Mouse (Mus musculus): ENCODE data around the gene Kalrn.

The Kalrn gene

GRCm38 (mm10) chr16:34557891-34558290 is 15.4 kb downstream of the Kalrn start:
- no peak for ATAC-seq (ENCODE audit: low TSS enrichment)

DNA sequence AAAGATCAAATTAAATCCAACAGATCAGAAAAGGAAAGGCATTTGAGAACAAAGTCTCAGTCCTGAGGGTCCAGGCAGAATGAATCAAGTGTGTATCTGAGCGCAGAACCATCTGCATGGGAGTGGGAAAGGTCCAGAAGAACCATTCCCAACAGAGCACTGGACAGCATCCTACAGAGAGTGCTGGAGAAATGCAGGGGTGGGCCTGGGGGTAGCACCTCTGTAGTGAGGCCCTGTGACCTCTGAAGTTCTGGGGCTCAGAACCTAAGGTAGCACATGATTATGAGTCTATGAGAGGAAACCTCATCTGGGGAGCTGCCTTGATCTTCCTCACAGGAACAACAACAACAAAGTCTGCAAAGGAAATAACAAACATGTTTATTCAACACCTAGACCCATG is 20.6 kb downstream of the Kalrn start:
- no peak for ATAC-seq (ENCODE audit: low TSS enrichment)

DNA sequence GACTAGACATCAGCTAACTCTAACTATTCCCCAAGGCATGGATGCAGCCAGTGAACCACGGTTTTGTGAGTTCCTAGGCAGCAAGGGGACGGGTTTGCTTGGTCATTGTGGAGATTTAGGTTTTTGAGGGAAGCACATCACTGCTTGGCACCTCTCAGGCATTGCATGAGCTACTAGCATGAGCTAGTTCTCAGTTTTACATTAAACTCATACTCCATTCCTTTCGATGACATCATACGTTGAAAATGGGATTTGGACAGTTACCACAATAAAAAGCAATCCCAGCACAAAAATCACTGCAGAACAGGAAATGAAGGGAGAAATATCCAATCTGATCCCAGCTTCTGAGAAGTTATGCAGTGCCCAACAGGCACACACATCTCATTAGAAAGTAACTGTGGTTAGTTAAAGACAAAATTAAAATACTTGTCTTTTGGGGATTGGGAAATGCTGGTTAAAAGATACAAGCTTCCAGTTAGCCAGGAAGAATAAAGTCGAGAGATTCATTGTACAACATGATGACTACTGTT is 23.8 kb downstream of the Kalrn start:
- ATAC-seq (ENCODE audit: low TSS enrichment): no peak

GRCm38 (mm10) chr16:34546805-34547509 is 26.4 kb downstream of the Kalrn start:
- ATAC-seq (ENCODE audit: low TSS enrichment): peak; percentile 32; the same call in 1 of the 2 replicates

- no peak for ATAC-seq (ENCODE audit: low TSS enrichment)
Measured at GRCm38 (mm10) chr16:34543754-34544153, 29.6 kb downstream of the Kalrn start.

- ATAC-seq (ENCODE audit: low TSS enrichment): no peak
Measured at GRCm38 (mm10) chr16:34542341-34542740, 31.0 kb downstream of the Kalrn start.

- no peak for ATAC-seq (ENCODE audit: low TSS enrichment)
Measured at GRCm38 (mm10) chr16:34538679-34539185, 34.6 kb downstream of the Kalrn start.

GRCm38 (mm10) chr16:34536300-34536699 is 37.0 kb downstream of the Kalrn start:
- 0 out of 2 replicates have a peak, but pooled peaks have one; percentile 41 for ATAC-seq (ENCODE audit: low TSS enrichment)

DNA sequence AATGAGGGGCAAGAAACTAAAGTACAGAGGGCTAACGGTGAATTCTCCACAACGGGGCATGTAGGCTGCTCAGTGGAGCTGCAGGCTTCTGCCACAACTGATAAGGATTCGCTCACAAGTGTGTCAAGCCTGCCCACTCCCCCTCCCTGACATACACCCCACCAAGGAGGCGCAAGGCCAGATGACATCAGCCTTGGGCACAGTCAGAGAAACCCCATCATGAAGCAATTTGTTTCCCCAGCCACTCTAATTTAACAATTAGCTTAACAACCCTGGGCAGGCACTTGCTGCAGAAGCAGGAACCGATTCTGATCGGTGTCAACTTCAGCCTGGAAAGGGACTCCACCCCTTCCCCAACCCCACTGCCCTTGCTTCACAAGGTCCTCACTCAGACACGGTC is 38.2 kb downstream of the Kalrn start:
- no peak for ATAC-seq (ENCODE audit: low TSS enrichment)

GRCm38 (mm10) chr16:34531506-34531905 is 41.8 kb downstream of the Kalrn start:
- 0 out of 2 replicates have a peak, but pooled peaks have one; percentile 41 for ATAC-seq (ENCODE audit: low TSS enrichment)

GRCm38 (mm10) chr16:34530029-34530428 is 43.3 kb downstream of the Kalrn start:
- ATAC-seq (ENCODE audit: low TSS enrichment): no peak

DNA sequence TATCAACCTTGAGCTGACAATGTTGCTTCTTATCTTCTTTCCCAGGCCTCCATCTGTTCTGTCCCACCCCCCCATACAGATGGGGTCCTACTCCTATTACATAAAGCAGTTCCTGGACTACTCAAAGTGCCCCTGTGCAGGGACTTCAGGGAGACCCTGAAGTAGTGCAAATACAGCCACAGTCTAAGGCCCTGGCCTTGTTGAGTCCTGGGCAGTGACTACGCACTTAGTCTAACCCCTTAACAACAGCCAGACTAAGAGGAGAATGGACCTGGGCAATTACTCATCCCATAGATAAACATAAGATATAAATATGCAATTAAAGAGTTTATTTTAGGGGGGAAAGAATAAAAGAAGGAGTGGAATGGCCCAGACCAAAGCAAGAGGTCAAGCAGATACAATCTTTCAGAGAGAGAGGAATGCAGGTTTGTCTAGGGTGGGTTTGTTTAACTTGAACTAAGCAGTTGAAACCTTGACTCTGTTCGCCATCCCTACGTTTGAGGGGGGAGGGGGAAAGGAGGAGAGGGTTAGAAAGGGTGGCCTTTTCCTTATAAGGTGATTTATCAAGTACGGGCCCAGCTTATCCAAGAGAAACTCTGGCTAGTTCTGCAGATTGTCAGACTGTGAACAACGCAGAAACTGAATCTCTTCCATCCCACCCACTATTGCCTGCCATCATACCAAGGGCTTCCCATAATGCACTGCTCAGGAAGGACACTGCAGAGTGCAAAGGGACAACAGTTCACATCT is 44.9 kb downstream of the Kalrn start:
- ATAC-seq (ENCODE audit: low TSS enrichment): no peak

DNA sequence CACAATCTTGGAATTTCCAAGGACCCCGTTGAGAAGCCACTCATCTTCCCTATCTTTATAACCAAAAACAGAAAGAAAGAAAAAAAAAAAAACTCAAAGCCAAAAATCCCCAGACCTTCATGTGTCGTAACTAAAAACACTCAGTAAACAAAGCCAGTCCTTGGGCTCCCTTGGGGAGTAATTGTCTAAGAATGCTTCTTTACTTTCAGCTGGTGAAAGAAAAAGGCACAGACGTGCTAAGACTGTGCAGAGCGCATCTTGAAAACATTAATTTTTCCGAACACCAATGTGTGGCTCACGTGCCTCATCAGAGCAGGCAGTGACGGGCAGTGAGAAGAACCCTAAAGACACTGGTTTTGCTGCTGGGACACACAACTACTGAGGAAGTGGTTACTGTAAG is 47.0 kb downstream of the Kalrn start:
- no peak for ATAC-seq (ENCODE audit: low TSS enrichment)

- ATAC-seq (ENCODE audit: low TSS enrichment): peak; percentile 90
Measured at GRCm38 (mm10) chr16:34525866-34526265, 47.5 kb downstream of the Kalrn start.

GRCm38 (mm10) chr16:34525205-34525604 is 48.1 kb downstream of the Kalrn start:
- ATAC-seq (ENCODE audit: low TSS enrichment): peak; percentile 86

GRCm38 (mm10) chr16:34521061-34521460 is 52.3 kb downstream of the Kalrn start:
- no peak for ATAC-seq (ENCODE audit: low TSS enrichment)

DNA sequence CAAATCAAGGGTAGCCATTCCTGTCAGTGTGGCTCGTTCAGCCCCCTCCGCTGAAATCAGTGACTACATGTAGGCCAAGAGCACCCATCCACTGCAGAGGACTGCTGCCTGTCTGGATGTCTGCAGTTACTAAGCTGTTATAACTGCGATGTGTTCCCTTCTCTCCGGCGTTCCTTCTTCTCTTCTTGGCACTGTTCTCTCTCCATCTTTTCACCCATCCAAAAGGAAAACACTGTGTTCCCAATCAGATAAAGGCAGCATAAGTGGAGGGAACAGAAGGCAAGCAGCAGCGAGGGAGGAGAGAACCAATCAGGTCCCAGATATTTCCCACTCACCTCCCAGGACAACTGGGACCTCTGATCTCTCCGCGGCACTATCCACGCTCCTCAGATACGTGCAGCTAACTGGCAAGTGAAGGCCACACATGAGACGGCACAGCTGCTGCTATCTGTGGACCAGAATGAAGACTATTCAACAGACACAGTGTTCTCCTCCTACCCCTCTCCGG is 56.4 kb downstream of the Kalrn start:
- ATAC-seq (ENCODE audit: low TSS enrichment): peak; percentile 50

DNA sequence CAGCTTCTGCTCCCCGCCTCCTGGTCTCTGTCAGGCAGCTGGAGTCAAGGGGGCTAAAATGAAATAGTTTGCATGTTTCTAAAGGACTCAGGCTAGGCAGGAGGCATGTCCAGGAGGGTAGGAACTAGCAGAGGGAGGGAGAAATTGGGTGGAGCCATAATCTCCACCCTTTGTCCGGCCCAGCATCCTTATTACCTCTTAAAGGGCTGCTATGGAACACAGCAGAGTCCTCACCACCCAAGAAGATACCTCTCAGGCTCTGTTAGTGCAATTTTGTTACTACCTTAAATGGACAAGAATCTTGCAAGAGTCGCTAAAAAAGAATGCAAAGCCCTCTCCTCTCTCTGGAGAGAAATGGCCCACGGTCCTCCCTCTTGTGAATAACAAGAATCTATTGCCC is 57.8 kb downstream of the Kalrn start:
- no peak for ATAC-seq (ENCODE audit: low TSS enrichment)

DNA sequence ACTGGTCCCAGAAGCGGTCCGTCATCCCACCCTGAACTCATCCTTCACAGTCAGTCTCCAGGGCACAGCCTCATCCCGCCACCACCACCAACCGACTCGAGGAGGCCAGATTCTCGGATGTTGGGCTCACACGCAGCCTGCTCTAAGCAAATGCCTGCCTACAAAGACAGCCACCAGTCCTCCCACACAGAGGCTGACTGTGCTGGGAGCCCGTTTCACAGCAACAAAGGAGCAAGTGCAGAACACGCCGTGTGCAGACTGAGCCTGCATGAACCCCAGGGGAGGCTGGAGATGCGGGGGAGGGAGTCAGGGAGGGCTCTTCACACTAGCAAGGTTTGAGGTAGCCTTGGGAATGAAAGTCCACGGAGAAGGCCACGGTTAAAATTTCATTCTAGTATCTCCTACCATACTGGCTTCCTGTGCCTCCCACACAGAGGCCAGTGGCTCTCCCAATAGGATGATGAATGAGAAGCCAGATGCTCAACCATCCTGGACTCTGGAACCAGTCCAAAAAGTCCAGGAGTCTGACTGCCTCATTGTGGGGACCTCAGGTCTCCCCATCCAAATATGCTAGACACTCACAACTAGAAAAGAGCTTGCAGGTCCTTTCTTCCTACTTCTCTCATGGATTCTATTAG is 59.3 kb downstream of the Kalrn start:
- peak; percentile 75 for ATAC-seq (ENCODE audit: low TSS enrichment)

DNA sequence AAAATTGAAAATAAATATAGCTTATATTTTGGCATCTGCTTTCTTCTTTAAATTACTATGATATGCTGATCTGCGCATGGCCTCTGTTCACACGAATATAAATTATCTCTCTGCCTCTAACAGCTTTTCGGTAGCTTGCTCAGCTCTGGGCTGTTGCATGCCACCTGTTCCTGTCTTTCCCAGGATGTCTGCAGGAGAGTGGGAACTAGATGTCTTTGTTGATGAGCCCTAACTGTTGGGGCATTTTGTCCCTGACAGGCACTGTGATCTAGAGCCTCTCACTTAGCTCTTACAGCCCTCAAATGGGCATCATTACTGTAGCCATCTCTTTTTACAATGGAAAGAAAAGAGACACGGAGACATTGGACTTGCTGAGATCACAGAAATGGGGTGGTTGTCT is 61.0 kb downstream of the Kalrn start:
- ATAC-seq (ENCODE audit: low TSS enrichment): no peak

DNA sequence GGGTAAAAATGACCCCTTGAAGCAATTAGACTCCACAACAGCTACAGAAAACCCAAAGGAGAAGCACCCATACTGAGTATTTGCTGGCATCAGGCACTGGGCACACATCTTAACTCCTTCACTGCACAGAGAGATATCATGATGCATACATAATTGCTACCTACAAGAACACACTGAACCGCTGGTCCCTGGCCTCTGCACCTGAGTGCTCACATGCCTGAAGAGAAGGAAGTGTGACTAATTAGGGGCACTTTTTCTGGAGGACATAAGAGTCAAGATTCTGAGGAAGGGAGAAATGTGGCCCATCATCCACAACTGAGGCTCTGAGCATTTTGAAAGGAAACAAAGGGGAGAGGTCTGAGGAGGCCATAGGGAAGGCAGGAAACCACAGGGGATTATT is 65.2 kb downstream of the Kalrn start:
- ATAC-seq (ENCODE audit: low TSS enrichment): no peak

DNA sequence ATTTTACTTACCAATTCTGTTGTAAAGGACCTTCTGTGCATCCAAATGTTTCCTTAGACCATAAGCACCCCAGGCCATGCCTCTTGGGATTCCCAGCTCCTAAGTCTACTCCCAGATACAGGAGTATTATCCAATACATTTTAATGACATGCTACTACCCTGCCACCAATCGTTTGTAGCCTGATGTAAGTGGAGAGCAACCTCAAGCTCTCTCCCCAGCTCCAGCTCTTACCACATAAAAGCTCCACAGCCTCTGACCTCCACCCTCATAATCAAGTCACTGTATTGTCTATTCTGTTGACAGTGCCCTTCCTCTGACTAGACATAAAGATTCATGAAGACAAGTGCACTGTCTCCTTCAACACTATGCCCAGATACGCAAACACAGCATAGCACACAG is 67.3 kb downstream of the Kalrn start:
- ATAC-seq (ENCODE audit: low TSS enrichment): no peak
